Mouse (Mus musculus) forelimb bud, embryonic 11.5 days (tissue): ENCODE measurements around the gene Slc25a47.
"Not testable (repeated sequence)": the region's sequence is repeated elsewhere in the genome, so short reads cannot be mapped to it uniquely, and the experiment has no call there.

Experiments used
- DNase-seq: peaks from one replicate; pipeline ENCODE4 v3.0.0-alpha.2; 2012; ENCODE audit warnings: low read depth, low spot score

Slc25a47 gene

GRCm38 (mm10) chr12:108826282-108826957 is 9.4 kb upstream of the Slc25a47 start:
- no peak for DNase-seq

DNA sequence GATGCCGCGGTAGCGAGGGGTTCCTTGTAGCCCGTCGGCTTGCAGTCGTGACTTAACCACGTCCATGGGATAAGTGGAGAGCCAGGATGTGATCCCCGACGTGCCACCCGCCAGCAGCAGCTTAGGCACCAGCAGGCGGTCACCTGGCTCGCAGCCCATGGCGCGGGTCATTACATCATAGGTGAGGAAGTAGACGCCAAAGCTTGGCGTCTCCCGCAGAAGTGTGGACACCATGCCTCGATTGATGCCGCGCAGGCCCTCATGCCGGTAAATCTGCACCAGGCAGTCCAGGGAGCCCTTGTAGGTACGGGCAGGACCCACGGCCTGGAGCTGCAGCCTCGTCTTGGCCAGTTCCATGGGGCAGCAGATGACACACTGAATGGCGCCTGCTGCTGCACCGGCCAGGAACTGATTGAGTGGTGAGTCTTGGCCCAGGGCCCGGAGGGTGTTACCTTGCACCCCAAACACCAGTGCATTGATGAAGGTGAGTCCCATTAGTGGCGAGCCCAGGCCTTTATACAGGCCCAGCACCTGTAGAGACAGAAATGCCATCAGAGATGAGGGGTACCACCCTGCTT is 8.8 kb upstream of the Slc25a47 start:
- DNase-seq, result no peak

DNA sequence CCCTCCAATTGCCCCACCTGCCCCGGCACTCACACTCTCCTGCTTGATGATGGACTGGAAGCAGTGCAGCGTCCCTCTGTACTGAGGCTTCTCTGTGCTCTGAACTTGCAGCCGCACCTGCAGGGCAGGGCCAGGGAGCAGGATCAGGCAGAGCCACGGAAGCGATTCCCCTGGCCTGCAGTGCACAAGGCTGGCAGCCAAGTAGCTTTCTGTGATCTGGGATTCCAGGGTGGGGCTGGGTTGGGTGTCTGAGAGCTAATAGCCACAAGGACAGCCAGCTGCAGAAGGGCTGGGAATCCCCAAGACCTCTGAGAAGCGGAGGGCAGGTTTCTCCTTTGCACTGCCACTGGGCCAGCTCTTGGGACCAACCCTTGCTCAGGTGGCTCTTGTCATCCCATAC is 8.2 kb upstream of the Slc25a47 start:
- DNase-seq, result no peak

- no peak for DNase-seq
Observed at GRCm38 (mm10) chr12:108829636-108830035, 6.2 kb upstream of the Slc25a47 start.

GRCm38 (mm10) chr12:108830358-108830757 is 5.5 kb upstream of the Slc25a47 start:
- no peak for DNase-seq

GRCm38 (mm10) chr12:108831966-108832643 is 3.7 kb upstream of the Slc25a47 start:
- no peak for DNase-seq

DNA sequence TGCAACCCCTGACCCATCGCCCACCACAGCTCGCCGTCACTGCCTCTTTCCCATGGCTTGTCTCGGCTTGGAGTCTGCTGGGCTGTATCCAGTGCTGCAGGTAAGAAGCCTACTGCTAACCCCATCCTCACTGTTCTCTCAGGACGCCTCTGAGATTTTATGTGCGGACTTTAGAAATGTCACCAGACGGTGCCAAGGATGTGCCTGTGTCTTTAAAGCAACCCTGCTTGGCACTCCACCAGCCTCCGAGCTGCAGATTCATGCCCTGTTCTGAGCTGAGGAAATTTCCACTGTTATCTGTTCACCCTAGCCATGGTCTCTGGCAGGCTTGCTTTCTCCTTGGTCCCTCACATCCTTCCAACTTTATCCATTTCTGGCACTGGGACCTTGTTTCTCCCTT is 3.0 kb upstream of the Slc25a47 start:
- no peak for DNase-seq

DNA sequence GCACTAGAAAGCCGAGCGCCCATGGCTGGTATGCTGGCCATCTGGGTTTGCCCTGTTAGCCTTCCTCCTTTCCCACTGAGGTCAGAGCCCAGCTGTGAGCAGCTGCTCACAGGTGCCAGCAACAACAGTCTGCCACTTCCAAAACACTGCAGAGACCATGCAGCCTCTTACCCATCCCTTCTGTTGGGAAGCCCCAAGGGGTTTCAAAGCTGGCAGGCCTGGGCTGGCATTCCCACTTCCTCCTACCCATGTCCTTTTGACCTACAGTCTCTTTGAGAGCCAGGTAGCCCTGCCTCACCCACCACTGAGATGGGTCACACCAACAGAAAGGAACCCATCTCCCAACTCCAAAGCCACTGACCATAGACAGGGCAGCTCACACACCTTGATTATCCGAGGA is 2.4 kb upstream of the Slc25a47 start:
- no peak for DNase-seq

- DNase-seq, result no peak
Observed at GRCm38 (mm10) chr12:108834337-108834736, 1.5 kb upstream of the Slc25a47 start.

DNA sequence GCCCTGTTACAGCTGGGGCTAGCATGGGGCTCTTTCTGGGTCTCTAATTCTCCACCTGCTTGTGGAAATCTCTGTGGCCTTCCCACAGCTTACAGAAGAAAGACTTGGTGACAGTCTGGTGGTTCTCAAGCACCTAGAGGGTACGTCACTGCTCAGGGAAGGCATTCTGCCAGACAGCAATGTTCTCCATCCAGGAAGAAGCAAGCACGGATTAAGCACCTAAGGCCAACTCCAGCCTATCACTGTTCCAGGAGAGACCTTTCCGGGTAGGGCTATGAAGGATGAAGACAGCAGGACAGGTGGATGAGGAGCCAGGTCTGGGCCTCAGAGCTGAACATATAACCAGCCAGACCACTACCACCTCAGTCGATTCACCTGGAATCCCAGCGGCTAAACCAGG is 1.1 kb upstream of the Slc25a47 start:
- DNase-seq, result no peak

- no peak for DNase-seq
Observed at GRCm38 (mm10) chr12:108835208-108835839, 522 bp upstream of the Slc25a47 start.

GRCm38 (mm10) chr12:108836722-108837121 is 876 bp downstream of the Slc25a47 start:
- DNase-seq, result no peak

- DNase-seq, result no peak
Observed at GRCm38 (mm10) chr12:108841181-108841580, 5.3 kb downstream of the Slc25a47 start.

GRCm38 (mm10) chr12:108842663-108843062 is 6.8 kb downstream of the Slc25a47 start:
- no peak for DNase-seq

GRCm38 (mm10) chr12:108848033-108848432 is 12.2 kb downstream of the Slc25a47 start:
- not testable (repeated sequence) for DNase-seq

- DNase-seq, result no peak
Observed at GRCm38 (mm10) chr12:108849488-108850022, 13.7 kb downstream of the Slc25a47 start.

DNA sequence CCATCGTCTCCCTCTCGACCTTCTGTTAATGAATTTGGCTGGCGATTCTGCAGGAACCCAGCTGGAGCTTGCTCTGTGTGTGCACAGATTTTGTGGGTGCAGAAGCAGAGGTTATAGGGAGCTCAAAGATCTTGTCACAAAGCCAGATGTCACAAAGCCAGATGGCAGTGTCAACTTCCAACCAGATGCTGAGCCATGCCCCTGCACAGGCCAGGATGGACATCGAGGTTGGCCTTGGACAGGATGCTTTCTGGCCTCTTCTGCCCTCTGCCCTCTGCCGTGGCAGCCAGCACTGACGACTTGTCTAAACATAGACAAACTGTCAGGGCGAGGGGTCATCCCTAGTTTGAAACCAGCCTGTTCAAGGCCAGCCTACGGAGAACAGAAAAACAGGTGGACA is 14.3 kb downstream of the Slc25a47 start:
- no peak for DNase-seq

DNA sequence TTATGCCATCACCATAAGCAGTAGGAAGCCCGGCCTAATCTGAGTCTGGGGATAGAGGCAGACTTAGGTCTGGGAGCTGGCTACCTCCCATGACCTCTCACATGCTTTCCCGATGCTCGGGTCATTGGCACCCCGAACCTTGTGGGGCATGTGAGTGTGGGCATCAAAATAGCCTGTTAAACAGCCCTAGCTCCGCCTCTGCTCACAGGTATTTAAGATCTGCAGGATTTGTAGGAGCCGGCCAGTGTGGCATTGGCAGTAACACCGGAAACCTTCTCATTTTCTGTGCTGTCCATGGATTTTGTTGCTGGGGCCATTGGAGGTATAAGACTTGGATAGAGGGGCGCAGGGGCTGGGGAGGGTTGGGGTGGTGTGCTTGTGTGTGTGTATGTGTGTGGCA is 15.0 kb downstream of the Slc25a47 start:
- DNase-seq, result no peak

- no peak for DNase-seq
Observed at GRCm38 (mm10) chr12:108852822-108853221, 17.0 kb downstream of the Slc25a47 start.

DNA sequence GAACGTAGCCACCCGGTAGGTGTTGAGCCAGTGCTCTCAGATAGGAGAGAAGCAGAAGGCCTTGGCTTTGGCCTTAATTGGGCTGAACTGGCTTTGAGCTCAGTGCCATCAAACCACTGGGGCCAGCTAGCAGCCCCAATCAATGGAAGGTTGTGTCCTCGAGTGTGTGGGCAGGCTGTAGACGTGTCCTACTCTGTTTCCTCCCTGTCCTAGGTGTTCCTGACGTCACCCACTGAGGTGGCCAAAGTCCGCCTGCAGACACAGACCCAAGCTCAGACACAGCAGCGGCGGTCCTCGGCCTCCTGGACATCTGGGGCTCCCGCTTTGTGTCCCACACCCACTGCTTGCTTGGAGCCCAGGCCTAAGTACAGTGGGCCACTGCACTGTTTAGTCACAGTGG is 19.2 kb downstream of the Slc25a47 start:
- DNase-seq, result no peak

- DNase-seq, result no peak
Observed at GRCm38 (mm10) chr12:108856186-108856585, 20.3 kb downstream of the Slc25a47 start.

DNA sequence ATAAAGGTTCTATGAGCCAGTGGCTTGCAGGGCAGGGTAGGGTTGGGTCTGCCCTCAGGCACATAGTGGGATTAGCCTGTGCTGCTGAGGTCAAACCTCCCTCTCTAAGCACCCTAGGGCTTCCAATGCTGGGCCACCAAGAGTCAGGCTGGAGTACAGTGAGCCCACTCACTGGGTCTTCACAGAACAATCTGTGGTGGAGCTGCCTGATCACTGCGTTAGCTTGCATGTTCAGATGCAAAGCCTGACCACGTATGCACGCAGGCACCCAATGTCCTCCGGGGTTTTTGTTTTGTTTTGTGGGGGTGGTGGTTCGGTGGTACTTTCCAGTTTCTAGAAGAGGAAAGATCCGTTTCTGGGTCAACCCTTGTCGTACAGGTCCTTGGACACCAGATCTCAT is 21.3 kb downstream of the Slc25a47 start:
- no peak for DNase-seq
